Mouse (Mus musculus): ENCODE data around the gene Siah3.

Siah3 gene

GRCm38 (mm10) chr14:75524648-75525047, 68.9 kb downstream of the Siah3 start:
- no peak for DNase-seq (ENCODE audit: low spot score)

GRCm38 (mm10) chr14:75525376-75526145, 69.8 kb downstream of the Siah3 start:
- no peak for DNase-seq (ENCODE audit: low spot score)

GRCm38 (mm10) chr14:75527464-75528190, 71.8 kb downstream of the Siah3 start:
- DNase-seq (ENCODE audit: low spot score), result peak; percentile 84

- DNase-seq (ENCODE audit: low spot score), result no peak
Measured at GRCm38 (mm10) chr14:75530815-75531353, 75.1 kb downstream of the Siah3 start.

DNA sequence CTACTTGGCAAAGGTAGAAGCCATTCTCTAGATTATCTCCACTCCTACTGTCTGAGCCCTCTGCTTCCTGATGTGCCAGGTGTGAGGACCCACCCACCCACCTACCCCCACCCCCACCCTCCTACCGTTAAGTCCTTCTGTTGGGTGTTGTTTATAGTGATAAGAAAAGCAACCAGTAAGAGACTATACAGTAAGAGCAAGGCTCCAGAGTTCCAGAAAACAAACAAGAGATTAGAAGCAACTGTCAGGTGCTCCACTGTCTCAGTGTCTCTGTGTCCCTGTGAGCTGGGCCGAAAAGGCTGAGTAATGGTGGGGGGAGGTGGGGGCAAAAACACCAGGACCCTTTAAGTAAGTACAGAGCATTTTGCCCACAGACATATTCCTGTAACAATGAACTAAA, 83.4 kb downstream of the Siah3 start:
- no peak for DNase-seq (ENCODE audit: low spot score)

GRCm38 (mm10) chr14:75540216-75540995, 84.6 kb downstream of the Siah3 start:
- no peak for DNase-seq (ENCODE audit: low spot score)

GRCm38 (mm10) chr14:75540996-75541350, 85.2 kb downstream of the Siah3 start:
- no peak for DNase-seq (ENCODE audit: low spot score)

GRCm38 (mm10) chr14:75541731-75542130, 85.9 kb downstream of the Siah3 start:
- no peak for DNase-seq (ENCODE audit: low spot score)

DNA sequence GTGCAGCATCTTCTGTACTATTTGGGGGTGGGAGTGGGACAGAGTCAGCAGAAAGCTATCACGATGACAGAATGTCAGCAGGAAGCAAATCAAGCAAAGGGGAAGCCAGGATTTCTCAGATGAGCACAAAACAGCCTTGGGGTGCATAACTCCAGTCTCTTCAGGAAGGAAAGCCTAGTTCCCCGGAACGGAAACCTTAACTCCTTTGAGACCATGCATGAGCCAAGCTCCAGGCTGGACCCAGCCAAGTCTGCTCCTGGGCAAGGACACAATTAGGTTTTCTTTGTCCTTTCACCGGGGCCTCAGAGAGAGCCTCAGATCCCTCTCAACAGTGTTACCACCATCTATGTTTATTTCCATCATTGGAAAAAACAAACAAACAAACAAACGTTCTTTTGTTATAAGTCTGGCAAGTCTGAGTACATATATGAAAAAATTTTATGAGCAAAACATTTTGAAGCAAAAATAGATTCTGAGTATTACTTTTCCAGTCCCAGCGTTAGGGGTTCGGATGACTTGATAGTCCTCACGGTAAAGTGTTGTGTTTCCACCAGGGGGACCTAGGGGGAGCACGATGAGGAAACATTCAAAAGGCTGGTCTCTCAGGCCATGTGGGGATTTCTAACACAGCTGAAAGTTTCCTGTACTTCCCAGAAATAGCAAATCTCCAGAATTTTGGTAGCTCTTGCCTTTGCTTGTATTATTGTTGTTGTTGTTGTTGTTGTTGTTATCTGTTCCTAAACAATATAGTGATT, 106.0 kb downstream of the Siah3 start:
- DNase-seq (ENCODE audit: low spot score), result no peak

GRCm38 (mm10) chr14:75565534-75566140, 109.9 kb downstream of the Siah3 start:
- peak; percentile 78 for DNase-seq (ENCODE audit: low spot score)

DNA sequence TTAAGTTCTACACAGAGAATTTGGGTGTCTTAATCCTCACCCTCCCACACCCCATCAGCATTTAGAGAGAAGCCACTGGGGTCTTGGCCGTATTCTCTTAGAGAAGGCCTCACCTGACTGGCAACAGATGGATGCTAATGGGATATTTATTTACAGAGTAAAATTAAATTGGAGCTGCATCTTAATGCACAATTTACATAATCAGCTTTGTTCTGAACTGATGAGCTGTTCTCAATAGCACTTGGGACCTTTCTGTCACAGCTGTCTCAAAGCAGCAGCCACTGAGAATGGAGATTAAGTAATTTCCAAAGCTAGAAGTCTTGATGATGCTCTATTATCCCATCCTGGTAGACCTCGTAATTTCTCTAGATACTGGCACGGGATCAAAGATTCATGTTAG, 110.5 kb downstream of the Siah3 start:
- no peak for DNase-seq (ENCODE audit: low spot score)

DNA sequence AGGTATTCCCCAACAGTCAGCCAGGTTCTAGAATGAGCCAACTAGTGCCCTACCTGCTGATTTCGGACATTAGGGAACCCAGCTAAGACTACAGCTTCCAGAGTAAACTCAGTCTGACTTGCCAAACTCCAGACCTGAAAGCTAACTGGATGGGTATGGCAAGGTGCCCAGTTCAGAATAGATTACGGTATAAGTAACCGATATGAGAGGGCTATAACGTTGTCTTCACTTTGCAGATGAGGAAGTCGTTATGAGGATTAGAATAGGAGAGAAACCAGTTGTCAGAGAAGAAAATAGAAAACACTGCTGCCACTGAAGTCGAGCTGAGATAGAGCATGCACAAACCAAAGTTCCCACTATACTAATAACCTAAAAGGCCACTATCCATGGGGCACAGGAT, 123.2 kb downstream of the Siah3 start:
- no peak for DNase-seq (ENCODE audit: low spot score)
